Mouse (Mus musculus) forelimb bud, embryonic 11.5 days (tissue): ENCODE measurements around the gene Masp2.

Experiments
- DNase-seq: peaks from one replicate; pipeline ENCODE4 v3.0.0-alpha.2; 2012; ENCODE audit warnings: low read depth, low spot score

Gene Masp2

GRCm38 (mm10) chr4:148600316-148600715, 2.0 kb upstream of the Masp2 start:
- no peak for DNase-seq

DNA sequence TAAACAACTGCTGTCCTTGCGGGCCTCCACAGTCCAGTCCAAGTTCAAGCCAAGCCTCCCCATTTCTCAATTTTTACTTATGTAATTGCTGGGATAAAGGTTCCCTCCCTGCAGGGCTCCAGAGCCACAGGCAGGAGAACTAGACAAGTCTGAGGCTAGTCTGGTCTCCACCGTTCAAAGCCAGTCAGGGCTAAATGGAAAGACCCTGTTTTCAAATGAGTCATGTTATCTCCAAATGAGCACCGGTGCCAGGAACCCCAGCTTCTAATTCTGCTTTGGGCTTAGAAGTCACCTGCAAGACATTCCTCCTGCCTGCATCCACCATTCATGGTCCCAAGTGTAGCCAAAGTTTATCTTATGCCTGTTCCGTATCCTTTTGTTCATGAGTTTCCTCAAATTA, 483 bp upstream of the Masp2 start:
- DNase-seq, result no peak

- DNase-seq, result no peak
These were observed 1.2 kb downstream of the Masp2 start for GRCm38 (mm10) chr4:148603376-148604139.

GRCm38 (mm10) chr4:148604141-148604540, 1.8 kb downstream of the Masp2 start:
- DNase-seq, result no peak

DNA sequence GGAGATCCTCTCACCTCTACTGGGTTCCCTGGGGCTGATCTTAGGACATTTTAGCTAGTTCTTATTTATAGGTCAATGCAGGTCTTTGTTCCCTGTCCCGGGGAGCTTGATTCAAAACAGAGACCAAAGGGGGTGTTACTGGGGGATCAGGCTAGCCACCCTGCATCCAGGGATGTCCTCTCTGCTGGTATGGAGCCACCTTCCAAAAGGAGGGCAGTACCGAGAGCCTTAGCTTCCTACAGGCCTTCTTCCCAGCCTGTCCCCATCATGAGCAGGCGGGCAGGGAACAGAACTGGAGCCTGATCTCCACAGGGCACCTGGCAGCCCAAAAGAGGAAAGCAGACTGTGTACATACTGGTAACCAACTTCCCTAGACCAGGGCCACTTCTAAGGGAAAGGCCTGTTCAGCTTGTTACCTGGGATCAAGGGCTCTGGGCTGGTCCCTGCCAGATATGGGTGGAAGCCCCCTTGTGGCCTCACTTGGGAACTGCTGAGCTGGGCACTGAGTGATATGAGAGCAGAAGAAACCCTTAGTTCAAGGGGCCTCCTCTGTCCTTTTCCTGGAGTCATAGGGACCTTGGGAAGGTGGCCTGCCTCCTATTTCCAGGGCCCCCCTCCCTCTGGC, 2.3 kb downstream of the Masp2 start:
- DNase-seq, result peak; percentile 62

DNA sequence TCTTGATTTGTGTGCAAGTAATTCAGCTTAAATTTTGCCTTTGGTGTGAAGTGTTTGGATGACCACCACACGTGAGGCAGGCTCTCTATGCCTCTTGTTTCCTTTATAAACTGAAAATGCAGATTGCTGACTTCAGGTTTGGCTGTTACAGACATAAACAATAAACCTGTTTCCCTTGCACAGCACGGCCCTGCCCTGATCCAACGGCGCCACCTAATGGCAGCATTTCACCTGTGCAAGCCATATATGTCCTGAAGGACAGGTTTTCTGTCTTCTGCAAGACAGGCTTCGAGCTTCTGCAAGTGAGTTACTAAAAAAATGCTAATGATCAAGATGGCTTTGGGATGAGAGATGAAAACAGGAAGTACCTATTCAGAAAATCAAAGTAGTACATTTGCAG, 5.4 kb downstream of the Masp2 start:
- peak; percentile 45 for DNase-seq

DNA sequence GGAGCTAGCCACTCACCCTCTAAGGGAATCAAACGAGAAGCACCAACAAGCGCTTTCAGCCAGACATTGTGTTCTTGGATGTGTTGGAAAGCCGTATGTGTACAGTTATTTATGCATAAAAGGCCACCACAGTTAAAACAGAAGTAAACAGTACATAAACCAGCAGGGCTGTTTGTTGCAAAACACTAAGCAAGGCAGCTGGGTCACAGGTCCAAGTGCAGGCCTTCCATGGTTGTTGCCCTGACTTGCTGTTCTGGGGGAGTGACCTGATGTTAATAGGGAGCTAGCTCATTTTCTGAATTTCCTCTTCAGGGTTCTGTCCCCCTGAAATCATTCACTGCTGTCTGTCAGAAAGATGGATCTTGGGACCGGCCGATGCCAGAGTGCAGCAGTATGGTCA, 7.5 kb downstream of the Masp2 start:
- no peak for DNase-seq

- no peak for DNase-seq
These were observed 8.4 kb downstream of the Masp2 start for GRCm38 (mm10) chr4:148610631-148611364.

GRCm38 (mm10) chr4:148612557-148612956, 10.2 kb downstream of the Masp2 start:
- DNase-seq, result no peak

DNA sequence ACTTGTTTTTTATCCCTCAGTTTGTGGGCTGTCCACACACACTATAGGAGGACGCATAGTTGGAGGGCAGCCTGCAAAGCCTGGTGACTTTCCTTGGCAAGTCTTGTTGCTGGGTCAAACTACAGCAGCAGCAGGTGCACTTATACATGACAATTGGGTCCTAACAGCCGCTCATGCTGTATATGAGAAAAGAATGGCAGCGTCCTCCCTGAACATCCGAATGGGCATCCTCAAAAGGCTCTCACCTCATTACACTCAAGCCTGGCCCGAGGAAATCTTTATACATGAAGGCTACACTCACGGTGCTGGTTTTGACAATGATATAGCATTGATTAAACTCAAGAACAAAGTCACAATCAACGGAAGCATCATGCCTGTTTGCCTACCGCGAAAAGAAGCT, 11.4 kb downstream of the Masp2 start:
- DNase-seq, result no peak

DNA sequence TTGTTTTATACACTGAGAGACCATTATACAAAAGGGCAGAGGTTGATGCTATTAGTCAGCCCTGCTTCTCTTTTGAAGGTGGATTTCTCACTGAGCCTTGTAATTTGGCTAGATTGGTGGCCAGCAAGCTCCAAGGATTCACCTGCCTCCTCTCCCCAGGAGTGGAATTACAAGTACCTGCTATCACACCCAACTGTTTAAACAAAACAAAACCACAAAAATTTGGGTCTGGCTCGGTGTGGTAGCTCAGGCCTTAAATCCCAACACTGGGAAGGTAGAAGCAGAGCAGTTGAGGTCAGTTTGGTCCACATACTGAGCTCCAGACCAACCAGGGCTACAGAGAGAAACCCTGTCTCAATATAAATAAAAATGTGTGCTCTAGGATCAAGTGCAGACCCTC, 17.5 kb downstream of the Masp2 start:
- DNase-seq, result no peak

- DNase-seq, result no peak
These were observed 18.4 kb downstream of the Masp2 start for GRCm38 (mm10) chr4:148620718-148621117.

- no peak for DNase-seq
These were observed 20.1 kb downstream of the Masp2 start for GRCm38 (mm10) chr4:148622485-148622884.

GRCm38 (mm10) chr4:148623609-148624008, 21.3 kb downstream of the Masp2 start:
- no peak for DNase-seq

DNA sequence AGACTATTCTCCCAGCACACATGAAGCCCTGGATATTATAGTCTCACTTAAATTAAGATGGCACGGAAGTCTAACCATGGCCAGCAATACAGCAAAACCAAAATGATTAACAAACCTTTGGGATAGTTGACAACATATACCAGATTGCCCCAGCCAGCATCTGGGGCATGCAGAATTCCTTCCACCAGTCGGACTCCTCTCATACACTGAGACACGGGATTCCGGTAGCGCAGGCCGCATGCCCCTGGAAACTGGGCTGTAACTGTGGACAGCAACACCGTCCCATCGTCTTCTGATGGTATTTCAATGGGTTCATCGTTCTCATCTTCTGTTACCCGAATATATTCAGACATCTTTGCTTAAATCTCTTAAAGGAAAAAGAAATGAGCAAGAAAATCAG, 22.7 kb downstream of the Masp2 start:
- DNase-seq, result no peak

DNA sequence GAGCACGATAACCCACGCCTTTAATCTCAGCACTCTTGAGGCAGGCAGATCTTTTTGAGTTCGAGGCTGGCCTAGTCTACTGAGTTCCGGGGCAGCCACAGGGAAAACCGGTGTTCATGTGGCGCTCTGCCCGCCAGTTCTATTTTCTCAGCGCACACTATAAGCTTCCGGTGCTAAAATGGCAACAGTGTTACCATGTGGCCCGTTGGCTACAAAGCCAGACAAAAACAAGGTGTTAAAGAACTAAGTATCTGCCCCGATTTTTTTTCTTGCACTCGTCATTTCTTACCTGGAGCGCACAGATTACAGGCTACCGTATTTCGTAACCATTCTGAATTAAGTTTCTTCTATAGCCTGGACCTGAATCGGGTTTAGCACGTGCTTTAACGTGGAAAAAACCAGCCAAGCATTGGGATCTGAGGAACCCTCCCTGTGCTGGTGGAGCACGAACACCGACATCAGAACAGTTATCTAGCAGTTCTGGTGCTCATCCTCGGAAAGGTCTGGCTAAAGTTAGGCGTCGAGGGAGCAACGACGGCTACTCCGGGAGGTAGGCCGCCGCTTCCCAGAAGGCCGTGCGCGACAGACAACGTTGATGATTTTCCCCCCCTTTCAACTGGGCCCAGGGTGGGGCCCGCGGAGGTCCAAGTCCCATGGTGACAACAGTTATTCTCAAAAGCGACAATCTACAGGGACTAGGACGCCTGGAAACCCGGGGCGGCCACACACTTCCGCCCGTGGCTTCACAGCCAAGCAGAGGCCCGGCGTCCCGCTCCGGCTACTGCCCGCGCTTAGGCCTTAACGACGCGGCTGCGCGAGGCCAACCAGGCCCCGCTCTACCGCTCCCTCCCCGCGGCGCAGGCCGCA, 23.6 kb downstream of the Masp2 start:
- peak; percentile 45 for DNase-seq

GRCm38 (mm10) chr4:148626623-148627185, 24.4 kb downstream of the Masp2 start, which contains the start of gene Tardbp:
Gene Tardbp (minus strand): TSS chr4:148627019.
- DNase-seq, result peak; percentile 94

GRCm38 (mm10) chr4:148627246-148627645, 24.9 kb downstream of the Masp2 start:
- DNase-seq, result no peak

GRCm38 (mm10) chr4:148632013-148632692, 29.8 kb downstream of the Masp2 start:
- DNase-seq, result no peak

- no peak for DNase-seq
These were observed 31.2 kb downstream of the Masp2 start for GRCm38 (mm10) chr4:148633395-148634061.
